Mouse (Mus musculus) cerebellum, postnatal 36 days (tissue): Measurements from ENCODE around the gene Pdzk1ip1.

Experiments
- DNase-seq, 2 experiments: peaks; one replicate each; pipeline ENCODE4 v3.0.0; 2021 to 2022; ENCODE audit warnings: mixed read lengths in 2 of 2

Pdzk1ip1 gene

GRCm38 (mm10) chr4:115088611-115089338, at the start of gene Pdzk1ip1:
Gene Pdzk1ip1 (plus strand): TSS chr4:115088708.
- no peak for DNase-seq

GRCm38 (mm10) chr4:115045621-115046020, 42.9 kb upstream of the Pdzk1ip1 start:
- DNase-seq: no peak

DNA sequence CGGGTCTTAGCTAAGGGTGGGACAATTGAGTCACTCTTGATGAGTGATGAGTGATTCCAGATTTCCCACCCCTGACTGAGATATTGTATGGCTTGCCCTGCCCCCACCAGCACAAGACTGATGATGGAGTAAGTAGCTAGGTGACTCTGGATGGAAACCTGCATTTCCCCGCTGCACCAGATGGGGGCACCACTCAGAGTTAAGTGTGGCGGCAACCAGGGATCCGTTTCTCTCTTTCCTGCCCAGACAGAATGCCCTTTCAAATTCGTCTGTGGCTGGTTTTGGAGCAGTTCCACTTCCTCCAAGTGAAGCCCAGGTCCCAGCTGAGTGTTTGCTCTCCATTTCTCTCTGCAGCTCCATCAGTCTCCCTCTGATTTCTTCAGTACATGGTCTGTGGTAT, 40.8 kb upstream of the Pdzk1ip1 start:
- peak in 1 of 2 experiments; percentile 14 for DNase-seq

- DNase-seq: no peak
Measured at GRCm38 (mm10) chr4:115048190-115048589, 40.3 kb upstream of the Pdzk1ip1 start.

DNA sequence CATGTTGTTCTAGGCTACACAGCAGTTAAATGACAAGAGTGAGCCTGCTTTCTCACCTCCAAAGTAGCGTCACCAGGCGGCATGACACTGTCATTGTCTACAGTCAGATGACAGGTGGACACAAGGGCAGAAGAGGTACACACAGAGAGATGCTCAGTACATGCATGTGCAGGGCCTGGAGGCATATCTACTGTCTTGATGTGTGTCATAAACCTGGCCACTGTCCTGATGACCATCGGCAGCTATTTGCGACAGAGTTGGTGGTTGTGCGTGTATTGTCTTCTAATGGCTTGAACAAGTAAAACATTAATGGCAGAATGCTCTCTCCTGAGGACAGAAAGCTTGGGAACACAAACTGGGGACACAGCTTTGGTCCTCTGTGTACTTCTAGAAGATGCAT, 37.3 kb upstream of the Pdzk1ip1 start:
- no peak for DNase-seq

DNA sequence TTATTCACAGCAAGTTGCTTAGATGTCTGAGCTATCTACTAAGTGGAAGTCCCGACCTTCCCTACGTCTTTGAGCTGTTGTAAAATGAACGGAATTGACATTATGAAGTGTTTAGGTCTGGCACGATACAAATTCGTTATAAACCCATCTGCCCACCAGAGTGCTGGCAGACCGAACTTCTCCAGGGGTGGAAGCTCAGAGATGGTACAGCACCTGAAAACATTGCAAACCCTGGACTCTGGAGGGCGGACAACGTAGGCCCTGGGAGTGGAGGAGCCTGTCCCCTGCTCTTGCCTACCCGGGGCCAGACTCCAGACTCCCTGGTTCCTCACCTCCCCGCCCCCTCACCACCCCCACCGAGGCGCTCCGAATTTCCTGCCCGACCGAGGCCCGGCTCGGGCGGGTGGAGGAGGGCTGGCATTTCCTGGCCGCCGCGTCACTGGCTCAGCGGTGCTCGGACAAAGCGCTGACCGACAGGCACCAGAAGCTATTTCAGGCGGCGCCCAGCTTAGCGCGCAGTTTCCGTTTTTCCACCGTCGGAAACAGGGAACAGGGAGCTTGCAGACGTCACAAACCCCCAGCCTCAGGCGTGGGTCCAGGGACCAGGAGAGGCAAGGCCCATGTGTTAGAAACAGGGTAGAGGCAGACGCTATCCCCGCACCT, 36.0 kb upstream of the Pdzk1ip1 start:
- peak in 1 of 2 experiments; percentile 5 for DNase-seq

DNA sequence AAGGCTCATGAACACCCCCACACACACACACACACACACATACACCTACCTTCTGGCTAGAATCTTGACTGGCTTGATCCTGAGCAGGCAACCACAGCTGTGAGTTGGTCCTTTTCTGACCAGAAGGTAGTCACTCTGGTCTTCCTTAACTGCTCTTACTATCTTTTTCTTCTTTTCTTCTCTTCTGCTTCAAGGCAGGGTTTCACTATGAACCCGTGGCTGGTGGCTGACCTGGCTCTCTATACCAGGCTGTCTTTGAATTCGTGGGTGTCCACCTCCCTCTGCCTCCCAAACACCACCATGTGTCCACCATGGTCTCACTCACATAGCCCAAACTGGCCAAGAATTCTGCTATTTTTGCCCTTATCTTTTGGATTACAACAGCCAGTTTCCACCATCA, 33.5 kb upstream of the Pdzk1ip1 start:
- DNase-seq: no peak

GRCm38 (mm10) chr4:115055691-115056090, 32.8 kb upstream of the Pdzk1ip1 start:
- no peak for DNase-seq

GRCm38 (mm10) chr4:115056371-115056920, 32.1 kb upstream of the Pdzk1ip1 start, which contains the start of gene Tal1:
Gene Tal1 (plus strand): TSS chr4:115056426.
- no peak for DNase-seq

DNA sequence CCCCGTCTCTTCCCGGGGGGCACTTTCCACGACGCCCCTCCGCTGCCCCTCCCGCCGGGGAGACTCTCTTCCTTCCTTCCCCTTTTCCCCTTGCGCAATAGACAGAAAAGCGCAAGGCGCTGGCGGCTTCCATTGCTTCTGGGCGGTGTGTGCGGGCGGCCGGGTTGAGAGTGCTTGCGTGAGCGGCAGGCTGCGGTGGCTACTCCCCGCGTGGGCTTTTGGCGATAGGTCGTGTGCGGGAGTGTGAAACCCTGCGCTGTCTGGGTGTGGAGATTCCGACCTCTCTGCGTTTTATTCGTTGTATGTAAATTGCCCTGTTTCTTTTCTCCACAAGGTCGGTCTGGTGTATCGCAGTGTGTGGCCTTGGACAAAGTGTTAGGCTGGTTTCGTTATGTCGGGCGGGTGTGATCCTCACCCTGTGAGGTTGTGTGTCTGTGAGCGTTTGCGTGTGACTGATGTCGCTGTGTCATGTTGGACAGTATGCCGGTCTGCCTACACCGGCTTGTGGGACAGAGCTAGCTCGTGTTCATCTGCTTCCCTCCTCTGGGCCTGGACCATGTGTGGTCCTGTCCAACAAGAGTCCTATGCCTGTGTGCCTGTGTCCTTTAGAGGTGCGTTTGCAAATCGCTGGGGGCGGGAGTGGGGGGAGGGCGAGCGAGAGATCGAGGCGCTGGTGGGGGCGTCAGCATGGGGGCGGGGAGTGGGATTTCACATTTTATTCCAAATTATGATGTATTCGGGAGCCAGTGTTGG, 31.4 kb upstream of the Pdzk1ip1 start:
- peak; percentile 15 to 52 for DNase-seq

DNA sequence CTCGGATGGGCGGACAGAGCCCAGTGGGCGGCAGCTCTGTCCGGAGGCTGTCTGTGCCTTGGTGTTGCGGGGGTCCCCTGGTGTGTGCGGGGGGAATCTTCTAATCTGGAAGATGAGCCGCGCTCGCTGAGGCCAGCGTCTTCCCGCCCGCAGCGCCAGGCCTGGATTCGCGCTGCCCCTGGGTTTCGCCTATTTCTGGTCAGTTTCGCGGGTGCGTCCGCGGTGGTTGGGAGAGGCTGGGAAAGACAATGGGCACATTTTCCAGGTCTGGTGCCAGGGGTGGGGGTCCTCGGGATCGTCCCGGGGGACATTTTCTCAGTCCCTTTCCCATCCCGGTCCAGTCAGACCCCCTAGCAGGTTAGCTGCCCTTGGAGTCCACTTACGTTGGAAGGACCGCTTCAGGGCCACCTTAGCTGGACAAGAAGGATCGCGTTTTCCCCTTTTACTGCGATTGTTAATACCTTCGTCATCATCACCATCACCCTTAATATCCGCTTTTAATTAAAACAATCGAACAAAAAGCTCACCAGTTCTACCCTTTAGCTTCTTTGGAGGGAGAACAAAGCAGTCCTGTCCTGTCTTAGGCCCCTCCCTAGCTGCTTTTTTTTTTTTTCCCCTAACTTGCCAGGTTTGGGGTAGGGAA, 30.7 kb upstream of the Pdzk1ip1 start:
- DNase-seq: no peak

- DNase-seq: peak in 1 of 2 experiments; percentile 5
Measured at GRCm38 (mm10) chr4:115058317-115058761, 30.2 kb upstream of the Pdzk1ip1 start.

DNA sequence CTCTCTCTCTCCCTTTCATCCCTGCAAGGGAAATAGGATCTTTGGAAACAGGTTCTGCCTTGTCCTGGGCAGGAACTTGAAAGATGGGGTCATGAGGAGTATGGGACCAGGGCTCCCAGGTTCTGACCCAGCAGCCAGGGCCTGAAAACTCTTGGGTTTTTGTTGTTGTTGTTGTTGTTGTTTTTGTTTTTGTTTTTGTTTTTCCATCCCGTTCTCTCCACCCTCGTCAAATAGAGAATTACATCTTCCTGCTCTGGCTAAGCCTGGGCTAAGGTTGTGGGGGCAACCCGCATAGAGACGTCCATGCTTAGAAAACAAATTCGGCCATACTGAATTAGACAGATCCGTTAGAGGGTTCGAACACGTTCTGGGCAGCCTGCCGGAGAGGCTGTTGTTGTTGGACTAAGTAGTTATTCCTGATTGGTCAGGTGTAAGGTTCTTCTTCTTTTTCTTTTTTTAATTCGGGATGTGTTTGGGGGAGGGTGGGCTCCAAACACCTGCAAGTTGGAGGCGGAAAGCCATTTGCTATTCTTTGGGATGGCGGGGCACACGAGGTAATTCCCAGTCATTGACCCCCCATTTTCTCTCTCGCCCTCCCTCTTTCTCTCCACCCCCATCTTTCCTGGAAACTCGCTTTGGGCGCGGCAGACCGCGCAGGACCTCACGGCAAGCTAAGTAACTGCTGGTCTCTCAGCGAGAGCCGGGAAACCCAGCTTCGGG, 29.5 kb upstream of the Pdzk1ip1 start:
- DNase-seq: no peak

GRCm38 (mm10) chr4:115059871-115060270, 28.6 kb upstream of the Pdzk1ip1 start:
- no peak for DNase-seq

GRCm38 (mm10) chr4:115060753-115061152, 27.8 kb upstream of the Pdzk1ip1 start:
- DNase-seq: no peak

- DNase-seq: no peak
Measured at GRCm38 (mm10) chr4:115062540-115062874, 26.0 kb upstream of the Pdzk1ip1 start.

- no peak for DNase-seq
Measured at GRCm38 (mm10) chr4:115062875-115063517, 25.5 kb upstream of the Pdzk1ip1 start.

- no peak for DNase-seq
Measured at GRCm38 (mm10) chr4:115063518-115064239, 24.8 kb upstream of the Pdzk1ip1 start.

GRCm38 (mm10) chr4:115071668-115072067, 16.8 kb upstream of the Pdzk1ip1 start:
- no peak for DNase-seq

- DNase-seq: no peak
Measured at GRCm38 (mm10) chr4:115074789-115075188, 13.7 kb upstream of the Pdzk1ip1 start.
